Mouse (Mus musculus): ENCODE data around the gene Mybl2. TPM values are rescaled to one million over a fixed set of nuclear protein-coding genes. Genes with fewer than 3 reads are reported as not detected.

The Mybl2 gene
- polyA plus RNA-seq, 1 experiment: 6.5 TPM

- H3K27me3 ChIP-seq (ENCODE audit: control insufficient read depth, insufficient read depth, low read length): no peaks in the 10 kb centered on the region
- no peak for TF ChIP-seq POLR2A (IDR thresholded peaks at IDR 0.05; ENCODE audit: low read depth, low read length)
- no peak for TF ChIP-seq CTCF (IDR thresholded peaks at IDR 0.05; ENCODE audit: extremely low read depth, insufficient read depth, insufficient read length, insufficient replicate concordance)
- 89% methylated on average over 13 of the region's 13 CpGs for WGBS
- no peaks in the 10 kb centered on the region for H3K36me3 ChIP-seq (ENCODE audit: control insufficient read depth, insufficient read depth, low read length)
- H3K27ac ChIP-seq (ENCODE audit: insufficient read depth, low read length): no peak overlapping the region
- no peak overlapping the region for H3K4me3 ChIP-seq (ENCODE audit: extremely low read depth, insufficient read depth, insufficient read length)
- no peak for DNase-seq (ENCODE audit: low read depth in 1 of 2, low spot score in 2 of 2)
- no peaks in the 10 kb centered on the region for H3K4me1 ChIP-seq (ENCODE audit: control insufficient read depth, insufficient read depth, insufficient read length)
Observed at GRCm38 (mm10) chr2:163104086-163104770, 49.7 kb downstream of the Mybl2 start.

- TF ChIP-seq POLR2A (IDR thresholded peaks at IDR 0.05; ENCODE audit: low read depth, low read length) (no peak), CTCF (IDR thresholded peaks at IDR 0.05; ENCODE audit: extremely low read depth, insufficient read depth, insufficient read length, insufficient replicate concordance) (no peak)
- H3K27ac ChIP-seq (ENCODE audit: insufficient read depth, low read length): no peak overlapping the region
- no peaks in the 10 kb centered on the region for H3K27me3 ChIP-seq (ENCODE audit: control insufficient read depth, insufficient read depth, low read length)
- 90% methylated on average over 9 of the region's 9 CpGs for WGBS
- no peak for DNase-seq (ENCODE audit: low read depth in 1 of 2, low spot score in 2 of 2)
- H3K36me3 ChIP-seq (ENCODE audit: control insufficient read depth, insufficient read depth, low read length): no peaks in the 10 kb centered on the region
- no peaks in the 10 kb centered on the region for H3K4me1 ChIP-seq (ENCODE audit: control insufficient read depth, insufficient read depth, insufficient read length)
- H3K4me3 ChIP-seq (ENCODE audit: extremely low read depth, insufficient read depth, insufficient read length): no peak overlapping the region
Observed at GRCm38 (mm10) chr2:163108385-163108784, 53.9 kb downstream of the Mybl2 start.

- DNase-seq (ENCODE audit: low read depth in 1 of 2, low spot score in 2 of 2): no peak
Observed at GRCm38 (mm10) chr2:163110706-163111105, 56.2 kb downstream of the Mybl2 start.

GRCm38 (mm10) chr2:163111413-163112201 is 57.1 kb downstream of the Mybl2 start:
- no peak overlapping the region for H3K27ac ChIP-seq (ENCODE audit: insufficient read depth, low read length)
- WGBS: 80% methylated on average over 16 of the region's 16 CpGs
- no peak overlapping the region for H3K4me3 ChIP-seq (ENCODE audit: extremely low read depth, insufficient read depth, insufficient read length)
- no peak for TF ChIP-seq POLR2A (IDR thresholded peaks at IDR 0.05; ENCODE audit: low read depth, low read length)
- TF ChIP-seq CTCF (IDR thresholded peaks at IDR 0.05; ENCODE audit: extremely low read depth, insufficient read depth, insufficient read length, insufficient replicate concordance): no peak
- H3K36me3 ChIP-seq (ENCODE audit: control insufficient read depth, insufficient read depth, low read length): no peaks in the 10 kb centered on the region
- H3K27me3 ChIP-seq (ENCODE audit: control insufficient read depth, insufficient read depth, low read length): no peaks in the 10 kb centered on the region
- no peaks in the 10 kb centered on the region for H3K4me1 ChIP-seq (ENCODE audit: control insufficient read depth, insufficient read depth, insufficient read length)
- no peak for DNase-seq (ENCODE audit: low read depth in 1 of 2, low spot score in 2 of 2)

More at GRCm38 (mm10) chr2:163110706-163111105, 56.2 kb downstream of the Mybl2 start:
- WGBS: 83% methylated on average over 1 of the region's 1 CpGs
- no peaks in the 10 kb centered on the region for H3K36me3 ChIP-seq (ENCODE audit: control insufficient read depth, insufficient read depth, low read length)
- no peaks in the 10 kb centered on the region for H3K4me1 ChIP-seq (ENCODE audit: control insufficient read depth, insufficient read depth, insufficient read length)
- TF ChIP-seq POLR2A (IDR thresholded peaks at IDR 0.05; ENCODE audit: low read depth, low read length) (no peak), CTCF (IDR thresholded peaks at IDR 0.05; ENCODE audit: extremely low read depth, insufficient read depth, insufficient read length, insufficient replicate concordance) (no peak)
- H3K27ac ChIP-seq (ENCODE audit: insufficient read depth, low read length): no peak overlapping the region
- no peak overlapping the region for H3K4me3 ChIP-seq (ENCODE audit: extremely low read depth, insufficient read depth, insufficient read length)
- H3K27me3 ChIP-seq (ENCODE audit: control insufficient read depth, insufficient read depth, low read length): no peaks in the 10 kb centered on the region

- Histone ChIP-seq H3K4me1 (ENCODE audit: control insufficient read depth, insufficient read depth, insufficient read length) (no peaks in the 10 kb centered on the region), H3K27ac (ENCODE audit: insufficient read depth, low read length) (no peak overlapping the region), H3K36me3 (ENCODE audit: control insufficient read depth, insufficient read depth, low read length) (no peaks in the 10 kb centered on the region), H3K27me3 (ENCODE audit: control insufficient read depth, insufficient read depth, low read length) (no peaks in the 10 kb centered on the region), H3K4me3 (ENCODE audit: extremely low read depth, insufficient read depth, insufficient read length) (no peak overlapping the region)
- TF ChIP-seq CTCF (IDR thresholded peaks at IDR 0.05; ENCODE audit: extremely low read depth, insufficient read depth, insufficient read length, insufficient replicate concordance): no peak
- TF ChIP-seq POLR2A (IDR thresholded peaks at IDR 0.05; ENCODE audit: low read depth, low read length): no peak
- no peak for DNase-seq (ENCODE audit: low read depth in 1 of 2, low spot score in 2 of 2)
- 48% methylated on average over 15 of the region's 15 CpGs for WGBS
Observed at GRCm38 (mm10) chr2:163120626-163121352, 66.3 kb downstream of the Mybl2 start.

- 24% methylated on average over 3 of the region's 3 CpGs for WGBS
- Histone ChIP-seq H3K27ac (ENCODE audit: insufficient read depth, low read length) (no peak overlapping the region), H3K36me3 (ENCODE audit: control insufficient read depth, insufficient read depth, low read length) (no peaks in the 10 kb centered on the region), H3K4me1 (ENCODE audit: control insufficient read depth, insufficient read depth, insufficient read length) (no peaks in the 10 kb centered on the region), H3K27me3 (ENCODE audit: control insufficient read depth, insufficient read depth, low read length) (no peaks in the 10 kb centered on the region), H3K4me3 (ENCODE audit: extremely low read depth, insufficient read depth, insufficient read length) (no peak overlapping the region)
- DNase-seq (ENCODE audit: low read depth in 1 of 2, low spot score in 2 of 2): no peak
- TF ChIP-seq CTCF (IDR thresholded peaks at IDR 0.05; ENCODE audit: extremely low read depth, insufficient read depth, insufficient read length, insufficient replicate concordance) (no peak), POLR2A (IDR thresholded peaks at IDR 0.05; ENCODE audit: low read depth, low read length) (no peak)
Observed at GRCm38 (mm10) chr2:163121353-163121660, 66.8 kb downstream of the Mybl2 start.
